Mouse (Mus musculus): Measurements from ENCODE around the gene Luzp1.

The Luzp1 gene

GRCm38 (mm10) chr4:136546279-136547045 is 76.9 kb downstream of the Luzp1 start:
- in situ Hi-C loops (cut with MboI, MseI): no loop called here

- in situ Hi-C loops (cut with MboI, MseI): no loop called here
Measured at GRCm38 (mm10) chr4:136547721-136548120, 78.2 kb downstream of the Luzp1 start.

- in situ Hi-C loops (cut with MboI, MseI): no loop called here
Measured at GRCm38 (mm10) chr4:136548381-136548801, 78.8 kb downstream of the Luzp1 start.

- in situ Hi-C loops (cut with MboI, MseI): no loop called here
Measured at GRCm38 (mm10) chr4:136553108-136553507, 83.5 kb downstream of the Luzp1 start.

- in situ Hi-C loops (cut with MboI, MseI): loop anchor here (5.0 kb wide), 1 partner anchor 65 kb away; no protein-coding TSS in a partner anchor
Measured at GRCm38 (mm10) chr4:136557638-136558037, 88.1 kb downstream of the Luzp1 start.

DNA sequence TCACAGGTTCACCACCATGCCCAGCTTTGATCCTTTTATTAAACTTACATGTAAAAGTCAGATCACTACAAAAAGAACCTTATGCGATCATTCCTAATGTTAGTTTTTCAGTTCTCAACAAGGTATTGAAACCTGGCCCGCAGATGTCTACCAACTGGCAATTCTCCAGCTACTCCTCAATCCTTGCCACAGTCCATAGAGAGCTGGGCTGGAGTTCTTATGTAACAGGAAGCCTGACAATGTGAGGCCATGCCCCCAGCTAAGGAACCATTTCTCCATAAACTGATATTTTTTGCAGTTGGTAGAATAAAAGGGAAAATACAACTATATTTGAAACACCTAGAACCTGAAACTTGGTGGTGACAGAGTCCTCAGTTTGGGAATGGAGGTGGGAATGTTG is 90.1 kb downstream of the Luzp1 start:
- in situ Hi-C loops (cut with MboI, MseI): loop anchor here (5.0 kb wide), 1 partner anchor 67 kb away; no protein-coding TSS in a partner anchor

GRCm38 (mm10) chr4:136560270-136560991 is 90.9 kb downstream of the Luzp1 start:
- in situ Hi-C loops (cut with MboI, MseI): no loop called here

- in situ Hi-C loops (cut with MboI, MseI): no loop called here
Measured at GRCm38 (mm10) chr4:136562755-136563154, 93.2 kb downstream of the Luzp1 start.

GRCm38 (mm10) chr4:136568629-136569028 is 99.1 kb downstream of the Luzp1 start:
- in situ Hi-C loops (cut with MboI, MseI): no loop called here

DNA sequence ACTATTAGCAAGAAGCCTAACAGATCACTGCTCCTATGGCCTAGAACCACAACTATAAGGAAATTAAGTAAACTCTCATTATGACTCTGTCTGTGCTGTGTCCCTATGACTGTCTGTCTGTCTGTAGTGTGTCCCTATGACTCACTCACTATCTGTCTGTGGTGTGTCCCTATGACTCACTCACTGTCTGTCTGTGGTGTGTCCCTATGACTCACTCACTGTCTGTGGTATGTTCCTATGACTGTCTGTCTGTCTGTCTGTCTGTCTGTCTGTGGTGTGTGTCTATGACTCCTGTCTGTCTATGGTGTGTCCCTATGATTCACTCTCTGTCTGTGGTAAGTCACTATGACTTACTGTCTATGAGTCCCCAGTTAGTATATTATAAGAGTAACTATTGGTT is 100.4 kb downstream of the Luzp1 start:
- in situ Hi-C loops (cut with MboI, MseI): no loop called here

- in situ Hi-C loops (cut with MboI, MseI): no loop called here
Measured at GRCm38 (mm10) chr4:136581885-136582284, 112.3 kb downstream of the Luzp1 start.

DNA sequence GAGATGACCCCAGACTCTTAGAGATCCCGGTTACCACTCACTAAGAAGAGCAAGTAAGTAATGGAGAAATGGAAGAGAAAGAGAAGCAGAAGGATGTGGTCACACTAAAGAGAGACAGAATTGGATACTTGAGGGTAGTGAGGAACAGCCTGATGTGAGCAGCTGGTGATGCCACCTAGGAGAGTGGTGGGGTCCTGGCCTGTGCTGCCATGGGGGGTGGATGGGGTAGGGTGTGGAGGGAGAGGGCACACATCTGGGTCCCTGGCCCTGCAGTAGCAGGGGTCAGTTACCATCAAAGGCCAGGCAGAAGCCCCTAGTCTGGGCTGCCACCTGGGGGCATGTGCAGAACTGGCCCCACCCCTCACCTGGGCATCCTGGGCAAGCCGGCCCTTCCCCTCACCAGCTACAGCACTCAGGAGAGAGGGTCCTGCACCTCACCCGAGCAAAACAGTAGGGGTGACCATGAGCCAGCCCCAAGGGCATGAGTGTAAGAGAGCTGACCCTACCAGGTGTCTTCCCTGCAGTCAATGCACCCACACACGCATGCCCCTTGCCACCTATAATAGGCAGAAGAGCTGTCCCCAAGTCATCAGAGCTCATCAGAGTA is 117.8 kb downstream of the Luzp1 start:
- in situ Hi-C loops (cut with MboI, MseI): no loop called here

- in situ Hi-C loops (cut with MboI, MseI): no loop called here
Measured at GRCm38 (mm10) chr4:136588003-136588402, 118.4 kb downstream of the Luzp1 start.

DNA sequence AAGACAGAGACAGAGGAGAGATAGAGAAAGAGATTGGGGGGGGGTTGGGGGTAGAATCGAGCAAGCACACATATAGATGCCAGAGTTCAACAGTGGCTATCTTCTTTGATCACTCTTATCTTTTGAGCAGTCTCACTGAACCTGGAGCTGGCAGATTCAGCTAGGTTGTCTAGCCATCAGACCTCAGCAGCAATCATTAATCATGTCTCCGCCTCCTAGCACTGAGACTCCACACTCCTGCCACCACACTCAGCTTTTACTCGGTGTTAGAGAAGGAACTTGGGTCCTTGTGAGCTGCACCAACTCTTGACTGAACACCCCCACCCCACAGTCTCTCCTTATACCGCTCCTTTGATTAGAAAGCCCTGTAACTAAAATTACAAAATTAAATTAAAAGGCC is 122.5 kb downstream of the Luzp1 start:
- in situ Hi-C loops (cut with MboI, MseI): no loop called here

GRCm38 (mm10) chr4:136594006-136594405 is 124.4 kb downstream of the Luzp1 start:
- in situ Hi-C loops (cut with MboI, MseI): no loop called here

- in situ Hi-C loops (cut with MboI, MseI): no loop called here
Measured at GRCm38 (mm10) chr4:136595221-136595620, 125.7 kb downstream of the Luzp1 start.

- in situ Hi-C loops (cut with MboI, MseI): no loop called here
Measured at GRCm38 (mm10) chr4:136598268-136598876, 128.8 kb downstream of the Luzp1 start.

- in situ Hi-C loops (cut with MboI, MseI): no loop called here
Measured at GRCm38 (mm10) chr4:136599869-136600268, 130.3 kb downstream of the Luzp1 start.

GRCm38 (mm10) chr4:136600536-136600935 is 131.0 kb downstream of the Luzp1 start:
- in situ Hi-C loops (cut with MboI, MseI): no loop called here

- in situ Hi-C loops (cut with MboI, MseI): no loop called here
Measured at GRCm38 (mm10) chr4:136601476-136601875, 131.9 kb downstream of the Luzp1 start.

DNA sequence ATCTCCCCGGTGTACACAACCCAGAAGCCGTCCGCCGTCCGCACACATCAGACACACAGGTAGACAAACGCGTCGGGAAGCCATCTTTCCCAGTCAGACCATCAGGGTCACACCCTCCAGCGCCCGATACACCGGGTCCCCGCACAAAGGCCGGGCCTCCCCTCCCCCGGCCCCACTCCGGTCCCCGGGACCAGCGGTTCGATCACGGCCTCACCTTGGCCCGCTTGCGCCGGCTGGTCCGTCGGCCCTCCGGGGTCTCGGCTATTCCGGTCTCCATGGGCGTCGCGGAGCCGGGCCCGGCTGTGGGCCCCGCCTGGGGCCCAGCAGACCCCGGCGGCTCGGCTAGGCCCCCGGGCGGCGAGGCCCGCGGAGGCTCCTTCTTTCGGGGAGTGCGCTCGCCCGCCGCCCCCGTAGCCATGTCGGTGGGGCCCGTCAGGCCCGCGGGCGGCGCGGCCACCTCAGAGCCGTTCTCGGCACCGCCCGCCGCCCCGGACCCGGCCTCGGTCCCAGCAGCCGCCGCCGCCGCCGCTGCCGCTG is 132.5 kb downstream of the Luzp1 start:
- in situ Hi-C loops (cut with MboI, MseI): no loop called here

- in situ Hi-C loops (cut with MboI, MseI): no loop called here
Measured at GRCm38 (mm10) chr4:136602568-136602967, 133.0 kb downstream of the Luzp1 start, which contains the start of gene Kdm1a. Kdm1a (minus strand) TSS chr4:136602723.
